Mouse (Mus musculus): Measurements from ENCODE around the gene Dbndd2. TPM values are rescaled to one million over a fixed set of nuclear protein-coding genes. Genes with fewer than 3 reads are reported as not detected.

Dbndd2 gene
- polyA plus RNA-seq, 1 experiment from 2014 or later = 44.6 TPM

DNA sequence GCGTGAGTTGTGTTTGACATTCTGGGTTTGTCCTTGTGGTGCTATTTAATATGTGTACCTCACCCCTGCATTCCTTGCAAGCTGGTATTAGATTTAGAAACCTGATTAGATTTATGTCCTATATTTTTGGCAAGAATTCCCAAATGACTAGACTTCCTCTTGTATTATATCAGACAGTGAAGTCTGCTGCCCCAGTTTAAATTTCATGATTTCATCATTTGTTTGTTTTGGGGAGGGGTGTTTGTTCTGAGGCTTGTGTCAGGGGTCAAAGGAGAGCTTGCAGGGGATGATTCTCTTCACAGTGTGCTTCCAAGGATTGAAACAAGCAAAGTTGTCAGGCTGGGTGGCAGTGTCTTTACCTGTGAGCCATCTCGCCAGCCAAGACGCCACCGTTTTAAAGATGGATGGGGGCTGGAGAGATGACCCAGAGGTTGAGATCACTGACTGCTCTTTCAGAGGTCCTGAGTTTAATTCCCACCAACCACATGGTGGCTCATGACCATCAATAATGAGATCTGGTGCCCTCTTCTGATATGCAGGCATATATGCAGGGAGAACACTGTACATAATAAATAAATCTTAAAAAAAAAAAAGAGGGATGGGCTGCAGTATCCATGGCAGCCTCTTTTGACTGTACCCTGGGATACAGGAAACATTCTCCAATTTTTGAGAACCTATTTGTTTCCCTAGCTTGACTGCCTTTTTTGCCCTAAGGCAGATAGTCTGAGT, 19.9 kb downstream of the Dbndd2 start:
- Histone ChIP-seq H3K4me3 (ENCODE audit: low read depth, low read length) (no peak overlapping the region), H3K36me3 (ENCODE audit: insufficient read depth, low read length) (peaks cover 27% of the 10 kb centered on the region), H3K4me1 (ENCODE audit: insufficient read depth, low read depth, low read length) (no peaks in the 10 kb centered on the region), H3K27me3 (replicated peaks; ENCODE audit: insufficient read depth, low read length) (no peaks in the 10 kb centered on the region), H3K9me3 (ENCODE audit: low read length) (peaks cover 6% of the 10 kb centered on the region; the same call in 1 of the 2 replicates), H3K27ac (ENCODE audit: low read length) (no peak overlapping the region), H3K9ac (replicated peaks; ENCODE audit: low read depth) (no peak overlapping the region), H3K4me2 (replicated peaks; ENCODE audit: low read depth, low read length) (no peak overlapping the region)
- ATAC-seq = no peak
- 82% methylated on average over 4 of the region's 4 CpGs for WGBS
- no peak for DNase-seq (ENCODE audit: low spot score)
- no peak for TF ChIP-seq EP300 (IDR thresholded peaks at IDR 0.05)
- no peak for TF ChIP-seq CTCF (IDR thresholded peaks at IDR 0.05)

GRCm38 (mm10) chr2:164507811-164508210, 21.9 kb downstream of the Dbndd2 start:
- H3K9ac ChIP-seq (replicated peaks; ENCODE audit: low read depth) = no peak overlapping the region
- no peak overlapping the region for H3K4me3 ChIP-seq (ENCODE audit: low read depth, low read length)
- no peaks in the 10 kb centered on the region for H3K4me1 ChIP-seq (ENCODE audit: insufficient read depth, low read depth, low read length)
- no peak overlapping the region for H3K27ac ChIP-seq (ENCODE audit: low read length)
- no peaks in the 10 kb centered on the region for H3K27me3 ChIP-seq (replicated peaks; ENCODE audit: insufficient read depth, low read length)
- peaks cover 22% of the 10 kb centered on the region for H3K36me3 ChIP-seq (ENCODE audit: insufficient read depth, low read length)
- no peak for ATAC-seq
- H3K4me2 ChIP-seq (replicated peaks; ENCODE audit: low read depth, low read length) = no peak overlapping the region
- DNase-seq (ENCODE audit: low spot score) = no peak
- no peak for TF ChIP-seq CTCF (IDR thresholded peaks at IDR 0.05)
- no peak for TF ChIP-seq EP300 (IDR thresholded peaks at IDR 0.05)
- H3K9me3 ChIP-seq (ENCODE audit: low read length) = peaks cover 6% of the 10 kb centered on the region; the same call in 1 of the 2 replicates
- 89% methylated on average over 18 of the region's 19 CpGs for WGBS

DNA sequence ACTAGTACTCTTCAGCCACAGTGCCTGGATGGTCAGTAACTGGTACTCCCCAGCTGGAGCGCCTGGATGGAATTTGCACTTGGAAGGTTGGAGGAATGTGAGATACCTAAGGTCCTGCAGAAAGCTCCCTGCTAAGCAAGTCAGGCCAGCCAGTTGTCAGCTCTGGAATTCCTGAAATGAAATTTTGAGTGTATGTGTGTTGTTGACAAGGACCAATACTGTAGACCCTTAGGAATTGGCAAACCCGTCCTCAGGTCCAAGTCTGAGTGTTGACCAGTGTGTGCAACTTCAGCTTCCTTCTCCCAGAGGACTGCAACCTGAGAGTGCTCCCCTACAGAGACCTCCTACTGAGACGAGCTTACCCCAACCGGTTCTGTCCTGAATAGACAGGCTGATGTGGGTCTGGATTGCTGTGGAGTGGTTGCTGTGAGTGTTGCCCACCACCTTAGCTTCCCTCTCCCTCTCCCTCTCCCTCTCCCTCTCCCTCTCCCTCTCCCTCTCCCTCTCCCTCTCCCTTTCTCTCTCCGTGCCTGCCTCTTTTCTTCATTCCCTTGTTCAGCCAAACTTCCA, 24.8 kb downstream of the Dbndd2 start:
- TF ChIP-seq EP300 (IDR thresholded peaks at IDR 0.05) = 0 out of 2 replicates have a peak, but pooled peaks have one; percentile 5
- no peak for TF ChIP-seq CTCF (IDR thresholded peaks at IDR 0.05)
- Histone ChIP-seq H3K36me3 (ENCODE audit: insufficient read depth, low read length) (no peaks in the 10 kb centered on the region), H3K4me1 (ENCODE audit: insufficient read depth, low read depth, low read length) (no peaks in the 10 kb centered on the region), H3K27me3 (replicated peaks; ENCODE audit: insufficient read depth, low read length) (no peaks in the 10 kb centered on the region), H3K9me3 (ENCODE audit: low read length) (no peaks in the 10 kb centered on the region), H3K9ac (replicated peaks; ENCODE audit: low read depth) (no peak overlapping the region), H3K27ac (ENCODE audit: low read length) (peak overlapping the region; percentile 71), H3K4me3 (ENCODE audit: low read depth, low read length) (no peak overlapping the region), H3K4me2 (replicated peaks; ENCODE audit: low read depth, low read length) (no peak overlapping the region)
- ATAC-seq = peak; percentile 70
- 29% methylated on average over 5 of the region's 5 CpGs for WGBS
- DNase-seq (ENCODE audit: low spot score) = peak; percentile 66

GRCm38 (mm10) chr2:164512121-164512909, 26.4 kb downstream of the Dbndd2 start:
- Histone ChIP-seq H3K4me2 (replicated peaks; ENCODE audit: low read depth, low read length) (no peak overlapping the region), H3K27ac (ENCODE audit: low read length) (peak overlapping the region; percentile 73), H3K4me1 (ENCODE audit: insufficient read depth, low read depth, low read length) (no peaks in the 10 kb centered on the region), H3K36me3 (ENCODE audit: insufficient read depth, low read length) (no peaks in the 10 kb centered on the region), H3K9me3 (ENCODE audit: low read length) (no peaks in the 10 kb centered on the region), H3K9ac (replicated peaks; ENCODE audit: low read depth) (no peak overlapping the region), H3K27me3 (replicated peaks; ENCODE audit: insufficient read depth, low read length) (no peaks in the 10 kb centered on the region), H3K4me3 (ENCODE audit: low read depth, low read length) (no peak overlapping the region)
- 40% methylated on average over 12 of the region's 14 CpGs for WGBS
- TF ChIP-seq EP300 (IDR thresholded peaks at IDR 0.05) (0 out of 2 replicates have a peak, but pooled peaks have one; percentile 18), CTCF (IDR thresholded peaks at IDR 0.05) (0 out of 2 replicates have a peak, but pooled peaks have one; percentile 1)
- DNase-seq (ENCODE audit: low spot score) (peak; percentile 44), ATAC-seq (peak; percentile 38)

GRCm38 (mm10) chr2:164513389-164513788, 27.5 kb downstream of the Dbndd2 start:
- peak overlapping the region; percentile 73 for H3K27ac ChIP-seq (ENCODE audit: low read length)
- H3K9me3 ChIP-seq (ENCODE audit: low read length) = no peaks in the 10 kb centered on the region
- no peak overlapping the region for H3K4me3 ChIP-seq (ENCODE audit: low read depth, low read length)
- ATAC-seq (peak; percentile 70), DNase-seq (ENCODE audit: low spot score) (peak; percentile 79)
- H3K36me3 ChIP-seq (ENCODE audit: insufficient read depth, low read length) = no peaks in the 10 kb centered on the region
- H3K27me3 ChIP-seq (replicated peaks; ENCODE audit: insufficient read depth, low read length) = no peaks in the 10 kb centered on the region
- no peak overlapping the region for H3K9ac ChIP-seq (replicated peaks; ENCODE audit: low read depth)
- TF ChIP-seq EP300 (IDR thresholded peaks at IDR 0.05) (peak; percentile 84), CTCF (IDR thresholded peaks at IDR 0.05) (0 out of 2 replicates have a peak, but pooled peaks have one; percentile 9)
- 47% methylated on average over 8 of the region's 8 CpGs for WGBS
- H3K4me1 ChIP-seq (ENCODE audit: insufficient read depth, low read depth, low read length) = no peaks in the 10 kb centered on the region
- no peak overlapping the region for H3K4me2 ChIP-seq (replicated peaks; ENCODE audit: low read depth, low read length)

- Histone ChIP-seq H3K9me3 (ENCODE audit: low read length) (no peaks in the 10 kb centered on the region), H3K4me3 (ENCODE audit: low read depth, low read length) (no peak overlapping the region), H3K27me3 (replicated peaks; ENCODE audit: insufficient read depth, low read length) (no peaks in the 10 kb centered on the region), H3K4me2 (replicated peaks; ENCODE audit: low read depth, low read length) (no peak overlapping the region), H3K27ac (ENCODE audit: low read length) (no peak overlapping the region), H3K36me3 (ENCODE audit: insufficient read depth, low read length) (no peaks in the 10 kb centered on the region), H3K9ac (replicated peaks; ENCODE audit: low read depth) (no peak overlapping the region), H3K4me1 (ENCODE audit: insufficient read depth, low read depth, low read length) (no peaks in the 10 kb centered on the region)
- DNase-seq (ENCODE audit: low spot score) (no peak), ATAC-seq (no peak)
- 56% methylated on average over 3 of the region's 3 CpGs for WGBS
- TF ChIP-seq CTCF (IDR thresholded peaks at IDR 0.05) (no peak), EP300 (IDR thresholded peaks at IDR 0.05) (no peak)
These were observed 29.0 kb downstream of the Dbndd2 start for GRCm38 (mm10) chr2:164514916-164515315.
